Mouse (Mus musculus) right cerebral cortex, postnatal 25 days (tissue): ENCODE results near the gene Col5a3.
"Not testable (repeated sequence)": the region's sequence is repeated elsewhere in the genome, so short reads cannot be mapped to it uniquely, and the experiment has no call there.

ENCODE experiments used
- DNase-seq: peaks from one replicate; pipeline ENCODE4 v3.0.0; 2022

The Col5a3 gene

GRCm38 (mm10) chr9:20814521-20815272 is at the start of gene Col5a3:
Col5a3 (minus strand) TSS chr9:20815067.
- DNase-seq = no peak

GRCm38 (mm10) chr9:20862225-20862624 is 47.4 kb upstream of the Col5a3 start:
- DNase-seq = no peak

DNA sequence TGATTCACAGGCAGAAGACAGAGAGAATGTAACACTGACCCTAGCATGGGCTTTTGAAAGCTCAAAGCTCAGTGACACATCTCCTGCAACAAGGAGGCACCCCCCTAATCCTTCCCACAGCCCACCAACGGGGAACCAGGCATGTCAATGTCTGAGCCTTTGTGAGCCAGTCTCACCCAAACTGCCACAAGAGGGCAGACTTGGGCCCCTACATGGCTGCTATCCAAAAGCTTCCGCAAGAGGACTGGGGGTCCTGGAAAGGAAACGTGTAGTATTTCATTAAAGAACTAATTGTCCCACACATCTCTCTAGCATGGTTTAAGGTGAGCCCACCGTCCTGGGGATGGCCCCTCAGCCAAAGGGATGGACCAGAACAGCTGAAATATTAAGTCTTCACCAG is 47.0 kb upstream of the Col5a3 start:
- no peak for DNase-seq

- no peak for DNase-seq
These were observed 45.1 kb upstream of the Col5a3 start for GRCm38 (mm10) chr9:20859926-20860325.

DNA sequence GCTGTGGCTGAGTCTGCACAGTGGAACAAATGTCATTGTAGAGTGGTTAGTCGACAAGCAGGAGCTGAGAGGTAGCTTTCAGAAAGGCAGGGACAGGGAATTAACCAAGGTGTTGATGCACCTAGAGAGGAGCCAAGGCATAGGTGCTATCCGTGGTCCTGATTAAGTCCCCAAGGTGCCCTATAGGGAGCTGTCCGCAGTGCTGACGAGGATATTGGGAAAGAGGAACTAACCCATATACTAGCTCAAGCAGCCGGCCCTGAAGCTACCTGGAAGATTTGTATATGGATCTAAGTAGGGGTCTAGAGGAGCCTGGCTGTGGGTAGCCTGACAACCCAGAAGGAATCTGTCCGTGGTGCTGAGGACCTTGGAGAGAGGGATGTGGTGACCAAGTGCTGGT is 42.3 kb upstream of the Col5a3 start:
- no peak for DNase-seq

DNA sequence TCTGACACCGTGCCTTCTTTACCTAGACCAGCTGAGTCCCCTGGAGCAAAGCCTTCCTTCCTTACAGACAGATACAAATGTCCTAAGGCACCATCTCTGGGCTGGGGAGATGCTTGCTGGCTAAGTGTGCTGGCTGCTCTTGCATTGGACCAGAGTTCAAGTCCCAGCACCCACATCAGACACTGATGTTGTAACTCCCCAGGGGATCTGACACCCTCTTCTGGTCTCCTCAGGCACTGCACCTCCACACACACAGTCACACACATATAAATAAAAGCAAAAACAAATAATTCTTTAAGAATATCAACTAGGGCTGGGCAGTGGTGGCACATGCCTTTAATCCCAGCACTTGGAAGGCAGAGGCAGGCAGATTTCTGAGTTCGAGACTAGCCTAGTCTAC is 35.3 kb upstream of the Col5a3 start:
- no peak for DNase-seq

DNA sequence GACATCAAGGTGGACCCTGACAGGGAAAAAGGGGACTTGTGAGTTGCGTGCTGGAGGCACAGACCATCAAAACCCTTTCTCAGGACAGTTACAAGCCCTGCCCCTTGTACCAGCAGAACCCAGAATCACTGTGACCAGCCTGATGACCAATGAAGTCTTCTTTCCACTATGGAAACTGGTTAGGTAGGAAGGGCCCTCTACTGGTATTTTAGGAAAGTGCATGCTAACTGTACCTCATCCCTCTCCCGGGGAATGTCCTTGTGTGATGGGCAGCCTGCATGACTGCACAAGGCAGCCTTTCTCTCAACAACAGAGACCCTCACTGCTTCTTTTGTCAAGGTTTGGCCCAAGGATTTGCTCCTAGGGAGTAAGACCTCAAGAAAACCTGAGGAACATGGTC is 27.8 kb upstream of the Col5a3 start:
- DNase-seq = peak; percentile 9

DNA sequence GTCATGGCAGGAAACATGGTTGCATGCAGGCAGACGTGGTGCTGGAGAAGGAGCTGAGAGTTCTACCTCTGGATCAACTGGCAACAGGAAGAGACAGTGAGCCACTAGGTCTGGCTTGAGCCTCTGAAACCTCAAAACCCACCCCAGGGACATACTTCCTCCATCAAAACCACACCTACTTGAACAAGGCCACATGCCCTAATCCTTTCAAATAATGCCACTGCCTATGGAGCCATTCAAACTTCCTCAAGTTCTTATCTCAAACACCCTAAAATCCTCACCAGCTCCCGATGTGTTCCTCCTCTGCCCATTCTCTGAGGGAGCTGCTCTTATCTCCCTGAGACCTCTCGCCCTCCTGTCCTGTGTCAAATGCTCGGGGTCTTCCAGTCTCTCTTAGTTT is 27.3 kb upstream of the Col5a3 start:
- DNase-seq = no peak

- no peak for DNase-seq
These were observed 24.1 kb upstream of the Col5a3 start for GRCm38 (mm10) chr9:20838931-20839330.

DNA sequence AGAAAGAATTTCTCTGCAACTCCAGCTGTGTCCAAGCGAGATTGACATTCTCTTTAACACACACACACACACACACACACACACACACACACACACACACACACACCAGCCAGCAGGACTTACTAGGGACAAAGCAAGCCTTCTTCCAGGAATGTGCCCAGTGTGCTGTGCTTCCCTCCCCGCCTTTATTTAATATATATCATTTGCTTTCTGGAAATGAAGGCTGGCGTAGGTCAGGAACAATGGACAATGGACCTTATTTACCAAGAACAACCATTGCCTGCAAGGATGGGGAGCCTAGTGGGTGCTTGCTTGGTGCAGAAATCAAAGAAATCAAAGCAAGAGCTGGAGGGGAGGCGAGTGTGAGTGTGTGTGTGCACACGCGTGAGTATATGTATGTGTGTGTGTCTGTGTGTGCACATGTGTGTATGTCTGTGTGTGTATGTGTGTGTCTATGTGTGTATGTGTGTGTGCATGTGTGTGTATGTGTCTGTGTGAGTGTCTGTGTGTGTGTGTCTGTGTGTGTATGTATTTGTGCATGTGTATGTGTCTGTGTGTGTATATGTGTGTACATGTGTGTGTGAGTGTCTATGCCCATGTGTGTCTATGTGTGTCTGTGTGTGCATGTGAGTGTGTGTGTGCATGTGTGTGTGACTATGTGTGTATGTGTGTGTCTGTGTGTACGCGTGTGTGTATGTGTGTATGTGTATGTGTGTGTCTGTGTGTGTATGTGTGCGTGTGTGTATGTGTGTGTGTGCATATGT is 22.5 kb upstream of the Col5a3 start:
- DNase-seq = no peak

- not testable (repeated sequence) for DNase-seq
These were observed 20.6 kb upstream of the Col5a3 start for GRCm38 (mm10) chr9:20835431-20835954.

DNA sequence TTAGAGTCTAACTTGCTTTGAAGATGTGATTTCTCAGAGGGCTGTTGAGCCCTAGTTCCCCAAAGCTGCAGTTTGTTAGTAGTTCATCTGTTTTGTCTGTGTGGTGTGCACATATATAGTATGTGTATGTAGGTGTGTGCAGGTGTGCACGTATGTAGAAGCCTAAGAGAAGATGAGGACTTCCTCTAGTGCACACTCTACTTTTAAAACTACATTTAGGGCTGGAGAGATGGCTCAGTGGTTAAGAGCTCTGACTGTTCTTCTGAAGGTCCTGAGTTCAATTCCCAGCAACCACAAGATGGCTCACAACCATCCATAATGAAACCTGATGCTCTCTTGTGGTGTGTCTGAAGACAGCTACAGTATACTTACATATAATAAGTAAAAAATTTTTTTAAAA is 20.0 kb upstream of the Col5a3 start:
- no peak for DNase-seq

GRCm38 (mm10) chr9:20830901-20831643 is 16.2 kb upstream of the Col5a3 start:
- peak; percentile 91 for DNase-seq

DNA sequence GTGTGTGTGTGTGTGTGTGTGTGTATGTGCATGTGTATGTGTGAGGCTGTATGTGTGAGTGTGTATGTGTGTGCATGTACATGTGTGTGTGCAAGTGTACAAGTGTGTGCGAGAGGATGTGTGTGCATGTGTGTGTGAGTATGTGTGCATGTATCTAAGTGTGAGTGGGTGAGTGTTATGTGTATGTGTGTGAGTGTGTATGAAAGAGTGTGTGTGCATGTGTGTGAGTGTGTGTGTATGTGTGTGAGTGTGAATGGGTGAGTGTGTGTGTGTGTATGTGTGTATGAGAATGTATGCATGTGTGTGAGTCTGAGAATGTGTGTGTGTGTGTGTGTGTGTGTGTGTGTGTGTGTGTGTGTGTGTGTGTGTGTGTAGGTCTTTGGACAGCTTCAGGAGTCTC is 13.3 kb upstream of the Col5a3 start:
- no peak for DNase-seq

DNA sequence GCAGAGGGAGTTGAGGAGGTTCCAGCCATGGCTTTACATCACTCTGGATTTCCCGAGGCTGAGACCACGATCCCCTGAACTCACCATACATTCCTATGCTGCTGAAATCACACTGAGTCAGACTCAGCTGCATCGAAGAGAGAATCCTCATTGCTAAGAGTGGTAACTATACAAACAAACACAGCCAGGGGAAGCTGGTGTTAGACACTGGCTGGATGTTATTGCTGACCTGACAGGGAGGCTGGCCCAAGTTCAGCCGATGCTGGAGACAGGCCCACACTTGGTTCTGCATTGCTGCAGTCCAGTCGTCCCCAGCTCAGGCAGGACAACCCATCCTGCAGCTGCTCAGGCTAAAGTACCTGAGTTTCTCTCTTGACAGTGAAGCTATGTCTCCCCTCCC is 10.9 kb upstream of the Col5a3 start:
- no peak for DNase-seq

- DNase-seq = peak; percentile 47
These were observed 8.0 kb upstream of the Col5a3 start for GRCm38 (mm10) chr9:20822821-20823220.

DNA sequence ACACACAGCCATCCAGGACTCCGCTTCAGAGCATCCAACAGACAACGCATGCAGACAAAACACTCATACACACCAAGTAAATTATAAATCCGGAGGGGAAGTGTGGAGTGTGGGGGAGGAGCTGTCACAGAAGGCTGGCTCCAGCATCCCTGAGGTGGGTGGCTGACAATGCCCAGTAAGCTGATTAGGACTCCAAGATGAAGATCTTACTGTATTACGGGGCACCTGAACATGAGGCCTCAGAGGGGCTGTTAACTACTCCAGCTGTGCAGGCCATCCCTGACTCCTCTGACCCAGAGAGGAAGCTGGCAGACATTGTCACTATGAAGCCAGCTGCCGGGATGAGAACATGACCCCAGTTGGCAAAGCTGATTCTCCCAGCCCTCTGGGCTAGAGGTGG is 5.1 kb upstream of the Col5a3 start:
- DNase-seq = no peak

DNA sequence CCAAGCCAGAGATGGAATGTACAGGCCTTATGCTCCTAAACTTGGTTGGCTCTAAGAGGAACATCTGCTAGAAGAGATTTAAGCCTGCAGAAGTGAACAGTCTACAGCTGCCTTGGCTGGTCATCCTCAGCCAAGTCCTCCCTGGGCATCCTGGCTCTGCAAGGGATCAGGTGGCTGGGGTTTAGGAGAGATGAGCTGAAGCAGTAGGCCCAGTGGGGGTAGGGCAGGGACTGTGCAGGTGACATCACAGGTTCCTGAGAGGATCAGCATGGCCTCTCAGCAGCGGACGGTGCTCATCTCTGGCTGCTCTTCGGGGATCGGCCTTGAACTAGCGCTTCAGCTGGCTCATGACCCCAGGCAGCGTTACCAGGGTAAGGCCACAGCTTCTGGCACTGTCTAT is 3.4 kb upstream of the Col5a3 start, which contains the start of gene Rdh8:
Rdh8 (plus strand) TSS at position 268 of the 400 bp plus-strand sequence.
- DNase-seq = no peak

GRCm38 (mm10) chr9:20812537-20813271 is 2.2 kb downstream of the Col5a3 start:
- no peak for DNase-seq

DNA sequence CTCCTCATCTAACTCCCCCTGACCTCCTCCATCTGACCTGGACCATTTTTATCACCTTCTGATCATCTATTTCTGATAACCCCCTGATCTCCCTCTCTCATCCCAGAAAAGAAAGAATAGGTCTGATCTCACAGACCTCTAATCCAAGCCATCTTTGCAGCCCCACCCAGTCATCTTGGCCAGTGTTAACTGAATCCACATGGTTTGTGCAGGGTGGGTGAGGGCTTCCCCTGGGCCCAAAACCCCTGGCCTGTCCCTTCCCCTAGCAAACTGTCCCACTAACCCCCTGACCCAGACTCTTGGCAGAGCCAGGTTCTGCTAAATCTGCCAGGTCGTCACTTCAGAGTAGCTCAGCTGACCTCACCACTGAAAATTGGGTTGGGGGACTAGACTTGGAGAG is 4.1 kb downstream of the Col5a3 start:
- DNase-seq = no peak

DNA sequence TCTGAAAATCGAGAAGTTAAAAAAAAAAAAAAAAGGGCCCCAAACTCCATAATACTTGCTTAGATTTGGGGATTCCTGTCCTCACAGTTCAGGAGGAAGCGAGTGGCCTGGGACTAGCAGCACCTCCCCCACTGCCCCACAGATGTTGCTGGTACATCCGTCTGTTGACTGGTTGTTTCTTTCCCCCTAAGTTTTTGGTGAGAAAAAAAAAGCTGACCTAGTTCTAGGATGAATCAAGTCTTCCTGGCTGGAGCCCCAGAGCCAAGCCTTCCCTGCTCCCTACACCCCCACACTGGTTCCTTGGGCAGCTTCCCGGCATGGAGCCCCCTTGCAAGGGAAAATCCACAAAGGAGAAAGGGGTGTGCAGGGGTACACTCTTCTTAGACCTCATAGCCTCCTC is 4.6 kb downstream of the Col5a3 start:
- peak; percentile 11 for DNase-seq

DNA sequence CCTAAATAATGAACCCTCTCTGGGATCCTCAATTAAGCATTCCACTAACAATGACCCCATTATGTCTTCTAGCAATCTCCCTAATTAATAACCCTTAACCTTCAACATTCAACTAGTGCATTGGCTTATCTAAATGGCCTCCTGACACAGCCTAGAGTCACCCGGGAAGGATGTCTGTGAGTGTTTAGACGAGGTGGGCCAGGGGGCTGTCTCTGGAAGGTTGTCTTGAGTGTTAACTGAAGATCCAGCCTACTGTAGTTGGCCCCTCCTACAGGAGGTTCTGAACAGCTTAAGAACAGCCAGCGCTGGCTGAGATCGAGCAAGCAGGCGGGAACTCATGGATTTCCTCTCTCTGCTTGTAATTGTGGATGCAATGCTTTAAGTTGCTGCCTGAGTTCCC is 9.2 kb downstream of the Col5a3 start:
- no peak for DNase-seq

DNA sequence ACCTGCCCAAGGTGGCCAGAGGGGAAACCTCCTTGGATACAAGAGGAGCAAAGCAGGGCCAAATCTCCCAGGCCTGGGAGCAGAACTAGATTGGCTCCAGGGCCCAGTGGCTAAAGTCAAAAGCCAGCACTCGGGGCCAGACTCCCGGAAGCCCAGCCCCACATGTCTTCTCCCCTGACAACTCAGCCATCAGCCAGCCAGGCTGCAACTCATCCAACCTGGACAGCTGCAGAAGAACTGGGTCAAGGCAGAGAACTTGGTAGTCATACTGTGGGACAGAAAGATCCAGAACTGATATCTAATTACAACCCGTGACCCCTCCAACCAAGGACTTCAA is 9.7 kb downstream of the Col5a3 start:
- DNase-seq = no peak
